Mouse (Mus musculus) embryonic facial prominence, embryonic 12.5 days (tissue): ENCODE results near the gene Plekha7. TPM values are rescaled to one million over a fixed set of nuclear protein-coding genes. Genes with fewer than 3 reads are reported as not detected.

ENCODE experiments used
- ATAC-seq: fragments of 200-750 bp; cut with Nextera tagmentation; 2 replicates; pipeline ENCODE4 v1.8.0; 2017; ENCODE audit not compliant: insufficient number of reproducible peaks, insufficient read depth, low FRiP score, low TSS enrichment
- H3K27ac ChIP-seq: fragments of 300-500 bp; sonication (generic); 2 replicates; pipeline ENCODE4 v1.5.1; 2016; ENCODE audit warnings: mild to moderate bottlenecking
- H3K27me3 ChIP-seq: fragments of 300-500 bp; sonication (generic); 2 replicates; pipeline ENCODE4 v1.6.1; 2016; ENCODE audit warnings: mild to moderate bottlenecking, moderate library complexity
- H3K36me3 ChIP-seq: fragments of 300-500 bp; sonication (generic); 2 replicates; pipeline ENCODE4 v1.6.1; 2016; ENCODE audit warnings: mild to moderate bottlenecking
- H3K4me1 ChIP-seq: fragments of 300-500 bp; sonication (generic); 2 replicates; pipeline ENCODE4 v1.6.1; 2016
- H3K4me2 ChIP-seq: fragments of 300-500 bp; sonication (generic); replicated peaks from 2 replicates; pipeline ENCODE4 v1.6.1; 2016; ENCODE audit warnings: mild to moderate bottlenecking, moderate library complexity
- H3K4me3 ChIP-seq: fragments of 300-500 bp; sonication (generic); 2 replicates; pipeline ENCODE4 v1.5.1; 2016; ENCODE audit warnings: mild to moderate bottlenecking
- H3K9ac ChIP-seq: fragments of 300-500 bp; sonication (generic); 2 replicates; pipeline ENCODE4 v1.6.1; 2016; ENCODE audit warnings: mild to moderate bottlenecking, moderate library complexity
- H3K9me3 ChIP-seq: fragments of 300-500 bp; sonication (generic); 2 replicates; pipeline ENCODE4 v1.6.1; 2016; ENCODE audit warnings: mild to moderate bottlenecking, moderate library complexity
- WGBS: fragments of 180-500 bp; shearing (Covaris S2); methylation state at CpG from one replicate; pipeline ENCODE4 v1.1.7; 2016; 5-methylcytosine and 5-hydroxymethylcytosine counted together
- polyA plus RNA-seq: library from polyadenylated mRNA; unstranded; fragments of >200 nt; fragmentation: Nextera tagmentation; extraction: Ambion mirVana; gene quantifications from 2 replicates; pipeline ENCODE4 v1.2.1, GENCODE M21; 2016

Plekha7 gene
- polyA plus RNA-seq, 1 experiment from 2014 or later: 9.3 TPM

GRCm38 (mm10) chr7:116209926-116210631 lies 98.1 kb downstream of the Plekha7 start:
- no peak overlapping the region; the same call in 1 of the 2 replicates for H3K27ac ChIP-seq
- H3K36me3 ChIP-seq: no peaks in the 10 kb centered on the region
- H3K27me3 ChIP-seq: no peaks in the 10 kb centered on the region
- 20% methylated on average over 10 of the region's 10 CpGs for WGBS
- no peak for ATAC-seq
- H3K4me3 ChIP-seq: no peak overlapping the region
- H3K9me3 ChIP-seq: no peaks in the 10 kb centered on the region
- H3K9ac ChIP-seq: no peak overlapping the region
- peaks cover 23% of the 10 kb centered on the region; the same call in 1 of the 2 replicates for H3K4me1 ChIP-seq
- H3K4me2 ChIP-seq: no peak overlapping the region

GRCm38 (mm10) chr7:116208880-116209279 lies 99.3 kb downstream of the Plekha7 start:
- Histone ChIP-seq H3K36me3 (no peaks in the 10 kb centered on the region), H3K4me1 (peaks cover 23% of the 10 kb centered on the region; the same call in 1 of the 2 replicates), H3K27ac (no peak overlapping the region), H3K4me2 (no peak overlapping the region), H3K9ac (no peak overlapping the region), H3K9me3 (no peaks in the 10 kb centered on the region), H3K27me3 (no peaks in the 10 kb centered on the region), H3K4me3 (no peak overlapping the region)
- 59% methylated on average over 8 of the region's 8 CpGs for WGBS
- ATAC-seq: no peak

GRCm38 (mm10) chr7:116206806-116207571 lies 101.2 kb downstream of the Plekha7 start:
- Histone ChIP-seq H3K4me3 (no peak overlapping the region), H3K9me3 (no peaks in the 10 kb centered on the region), H3K27me3 (no peaks in the 10 kb centered on the region), H3K27ac (no peak overlapping the region), H3K4me2 (no peak overlapping the region), H3K4me1 (peaks cover 21% of the 10 kb centered on the region; the same call in 1 of the 2 replicates), H3K9ac (no peak overlapping the region), H3K36me3 (no peaks in the 10 kb centered on the region)
- WGBS: 47% methylated on average over 7 of the region's 7 CpGs
- no peak for ATAC-seq

- Histone ChIP-seq H3K27ac (no peak overlapping the region), H3K4me2 (no peak overlapping the region), H3K9ac (no peak overlapping the region), H3K4me1 (peaks cover 9% of the 10 kb centered on the region; the same call in 1 of the 2 replicates), H3K9me3 (no peaks in the 10 kb centered on the region), H3K4me3 (no peak overlapping the region), H3K27me3 (no peaks in the 10 kb centered on the region), H3K36me3 (no peaks in the 10 kb centered on the region)
- ATAC-seq: no peak
- 79% methylated on average over 2 of the region's 2 CpGs for WGBS
Measured at GRCm38 (mm10) chr7:116205451-116205850, 102.7 kb downstream of the Plekha7 start.

DNA sequence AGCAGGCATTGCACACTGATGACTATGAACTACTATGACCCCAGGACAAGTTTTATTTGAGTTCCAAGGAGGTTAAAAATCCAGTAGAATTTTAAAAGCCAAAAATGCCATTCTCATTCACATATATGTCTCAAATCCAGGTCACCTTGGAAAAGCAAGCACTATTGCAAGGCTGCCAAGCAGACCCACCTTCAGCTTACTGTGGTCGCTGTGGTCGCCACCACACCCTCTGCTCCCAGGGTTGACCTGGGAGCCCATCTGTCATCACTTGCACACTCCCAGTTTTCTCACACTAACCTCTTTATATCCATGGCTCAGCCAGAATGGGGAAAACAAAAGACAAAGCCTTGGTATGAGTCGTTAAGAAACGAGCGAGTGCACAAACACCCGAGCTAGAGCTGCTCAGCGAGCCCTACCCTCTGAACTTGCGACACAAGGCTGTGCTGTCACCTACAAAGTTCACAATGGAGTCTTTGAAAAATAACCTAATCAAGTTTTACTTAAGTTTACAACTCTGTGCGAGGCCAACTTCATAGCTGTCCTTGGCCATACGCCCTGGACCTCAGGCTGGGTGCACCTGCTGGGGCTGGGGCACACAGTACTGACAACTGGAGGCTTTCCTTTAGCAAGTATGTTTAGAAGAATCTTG lies 106.0 kb downstream of the Plekha7 start:
- ATAC-seq: no peak
- Histone ChIP-seq H3K9ac (no peak overlapping the region), H3K4me1 (peaks cover 9% of the 10 kb centered on the region), H3K27ac (no peak overlapping the region), H3K9me3 (no peaks in the 10 kb centered on the region), H3K4me3 (no peak overlapping the region), H3K27me3 (no peaks in the 10 kb centered on the region), H3K4me2 (no peak overlapping the region), H3K36me3 (no peaks in the 10 kb centered on the region)
- 74% methylated on average over 10 of the region's 10 CpGs for WGBS

GRCm38 (mm10) chr7:116200951-116201351 lies 107.2 kb downstream of the Plekha7 start:
- Histone ChIP-seq H3K36me3 (no peaks in the 10 kb centered on the region), H3K4me1 (peaks cover 13% of the 10 kb centered on the region), H3K4me2 (no peak overlapping the region), H3K9ac (no peak overlapping the region), H3K4me3 (no peak overlapping the region), H3K27me3 (no peaks in the 10 kb centered on the region), H3K27ac (no peak overlapping the region), H3K9me3 (no peaks in the 10 kb centered on the region)
- 82% methylated on average over 1 of the region's 1 CpGs for WGBS
- no peak for ATAC-seq

GRCm38 (mm10) chr7:116200544-116200943 lies 107.6 kb downstream of the Plekha7 start:
- WGBS: 74% methylated on average over 2 of the region's 2 CpGs
- no peak for ATAC-seq

GRCm38 (mm10) chr7:116198902-116199301 lies 109.3 kb downstream of the Plekha7 start:
- peaks cover 13% of the 10 kb centered on the region for H3K4me1 ChIP-seq
- 42% methylated on average over 2 of the region's 2 CpGs for WGBS
- H3K27ac ChIP-seq: no peak overlapping the region
- H3K4me2 ChIP-seq: no peak overlapping the region
- H3K27me3 ChIP-seq: no peaks in the 10 kb centered on the region
- no peak for ATAC-seq
- no peaks in the 10 kb centered on the region for H3K9me3 ChIP-seq
- H3K36me3 ChIP-seq: no peaks in the 10 kb centered on the region
- H3K4me3 ChIP-seq: no peak overlapping the region
- H3K9ac ChIP-seq: no peak overlapping the region

More at GRCm38 (mm10) chr7:116200544-116200943, 107.6 kb downstream of the Plekha7 start:
- H3K27me3 ChIP-seq: no peaks in the 10 kb centered on the region
- peaks cover 13% of the 10 kb centered on the region for H3K4me1 ChIP-seq
- H3K4me2 ChIP-seq: no peak overlapping the region
- no peak overlapping the region for H3K27ac ChIP-seq
- H3K4me3 ChIP-seq: no peak overlapping the region
- no peaks in the 10 kb centered on the region for H3K36me3 ChIP-seq
- no peak overlapping the region for H3K9ac ChIP-seq
- no peaks in the 10 kb centered on the region for H3K9me3 ChIP-seq

DNA sequence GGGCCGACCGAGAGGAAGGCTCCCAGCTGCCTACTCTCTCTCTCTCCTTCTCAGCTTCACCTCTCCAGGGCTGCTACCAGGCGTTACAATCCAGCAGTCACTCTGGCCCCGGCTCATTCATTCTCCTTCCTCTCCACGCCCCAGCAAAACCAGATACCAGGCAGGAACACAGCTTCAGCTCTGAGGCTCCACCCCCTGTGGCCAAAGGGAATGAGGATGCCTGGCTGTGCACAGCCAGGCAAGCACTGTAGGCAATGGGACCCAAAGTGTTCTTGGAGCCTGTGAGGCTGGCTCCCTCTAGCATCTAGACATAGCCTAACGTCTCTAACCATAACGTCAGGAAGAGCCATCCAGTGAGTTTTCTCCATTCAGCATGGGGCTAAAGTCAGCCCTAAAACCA lies 109.8 kb downstream of the Plekha7 start:
- Histone ChIP-seq H3K4me3 (0 out of 2 replicates have a peak overlapping the region, but pooled peaks have one; percentile 2), H3K27ac (peak overlapping the region; percentile 36; the same call in 1 of the 2 replicates), H3K36me3 (no peaks in the 10 kb centered on the region), H3K4me2 (no peak overlapping the region), H3K9me3 (no peaks in the 10 kb centered on the region), H3K27me3 (no peaks in the 10 kb centered on the region), H3K9ac (no peak overlapping the region), H3K4me1 (peaks cover 13% of the 10 kb centered on the region)
- 13% methylated on average over 7 of the region's 7 CpGs for WGBS
- ATAC-seq: peak; percentile 53

GRCm38 (mm10) chr7:116196974-116197679 lies 111.0 kb downstream of the Plekha7 start:
- WGBS: 68% methylated on average over 8 of the region's 8 CpGs
- Histone ChIP-seq H3K4me3 (no peak overlapping the region), H3K27me3 (no peaks in the 10 kb centered on the region), H3K4me2 (no peak overlapping the region), H3K4me1 (peaks cover 13% of the 10 kb centered on the region), H3K27ac (peak overlapping the region; percentile 25; the same call in 1 of the 2 replicates), H3K9ac (no peak overlapping the region), H3K9me3 (no peaks in the 10 kb centered on the region), H3K36me3 (no peaks in the 10 kb centered on the region)
- ATAC-seq: peak; percentile 52; the same call in 1 of the 2 replicates

DNA sequence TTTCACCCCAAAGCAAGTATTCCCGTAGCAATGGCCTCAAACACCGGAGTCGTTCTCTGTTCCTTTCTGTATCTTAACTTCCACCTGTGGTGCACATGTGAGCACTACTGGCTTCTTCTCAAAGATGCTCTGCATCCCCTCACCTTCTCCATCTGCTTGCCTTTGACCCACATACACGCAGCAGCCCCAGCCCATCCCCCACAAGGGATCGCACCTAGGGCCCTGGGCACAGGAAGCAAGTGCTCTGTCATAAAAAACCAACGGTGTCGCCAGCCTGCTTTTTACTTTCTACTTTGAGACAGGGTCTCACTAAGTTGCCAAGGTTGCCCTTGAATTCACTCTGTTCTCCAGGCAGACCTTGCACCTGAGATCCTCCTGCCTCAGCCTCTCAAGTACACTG lies 113.2 kb downstream of the Plekha7 start:
- WGBS: 79% methylated on average over 7 of the region's 7 CpGs

More for the DNA sequence above, 113.2 kb downstream of the Plekha7 start:
- Histone ChIP-seq H3K9me3 (no peaks in the 10 kb centered on the region), H3K4me2 (no peak overlapping the region), H3K36me3 (no peaks in the 10 kb centered on the region), H3K27ac (no peak overlapping the region), H3K4me3 (no peak overlapping the region), H3K9ac (no peak overlapping the region), H3K4me1 (peaks cover 28% of the 10 kb centered on the region), H3K27me3 (no peaks in the 10 kb centered on the region)
- ATAC-seq: no peak
